Mouse (Mus musculus) urinary bladder, postnatal 25 days (tissue): Measurements from ENCODE around the gene Tenm3.

Experiments used
- DNase-seq: peaks from one replicate; pipeline ENCODE4 v3.0.0; 2022; ENCODE audit warnings: low spot score

Tenm3 gene

GRCm38 (mm10) chr8:48274566-48274965 lies 569.2 kb downstream of the Tenm3 start:
- no peak for DNase-seq

DNA sequence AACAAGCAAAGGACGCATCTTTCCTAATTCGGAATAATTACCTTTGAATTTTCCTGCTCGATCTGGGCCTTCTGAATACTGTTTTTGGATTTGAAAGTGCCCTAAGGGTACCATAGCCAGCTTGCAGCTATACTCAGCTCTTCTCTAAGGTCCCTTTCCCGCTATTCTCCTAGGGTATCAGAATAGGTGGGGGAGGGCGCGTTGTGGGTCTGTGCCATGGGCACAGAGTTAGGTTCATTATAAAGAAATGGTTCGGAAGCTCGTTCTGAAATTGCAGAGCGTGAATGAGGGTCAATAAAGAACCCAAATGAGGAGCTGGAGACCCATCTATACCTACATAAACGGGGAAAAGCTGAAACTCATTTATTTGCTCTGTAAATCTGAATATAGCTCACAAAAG lies 575.1 kb downstream of the Tenm3 start:
- no peak for DNase-seq

DNA sequence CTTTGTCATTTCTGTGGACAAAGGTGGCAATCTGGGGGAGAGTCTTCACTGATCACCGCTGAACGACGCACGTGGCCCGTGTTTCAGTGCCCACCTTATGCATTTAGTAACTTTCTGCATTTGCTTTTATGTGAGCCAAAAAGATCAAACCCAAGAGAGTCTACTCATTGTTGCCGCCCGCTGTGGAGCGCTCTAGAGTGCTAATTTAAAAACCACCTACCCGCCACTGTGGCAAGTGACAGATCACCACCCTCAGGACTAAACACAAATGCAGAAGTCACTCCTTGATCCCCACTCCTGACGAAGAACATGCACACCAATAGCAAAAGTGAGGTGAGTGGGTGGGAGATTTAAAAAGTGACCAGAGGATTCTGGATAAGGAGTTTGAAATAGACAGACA lies 583.5 kb downstream of the Tenm3 start:
- DNase-seq: no peak

GRCm38 (mm10) chr8:48259832-48260231 lies 583.9 kb downstream of the Tenm3 start:
- no peak for DNase-seq

- DNase-seq: no peak
Observed at GRCm38 (mm10) chr8:48243876-48244275, 599.9 kb downstream of the Tenm3 start.

DNA sequence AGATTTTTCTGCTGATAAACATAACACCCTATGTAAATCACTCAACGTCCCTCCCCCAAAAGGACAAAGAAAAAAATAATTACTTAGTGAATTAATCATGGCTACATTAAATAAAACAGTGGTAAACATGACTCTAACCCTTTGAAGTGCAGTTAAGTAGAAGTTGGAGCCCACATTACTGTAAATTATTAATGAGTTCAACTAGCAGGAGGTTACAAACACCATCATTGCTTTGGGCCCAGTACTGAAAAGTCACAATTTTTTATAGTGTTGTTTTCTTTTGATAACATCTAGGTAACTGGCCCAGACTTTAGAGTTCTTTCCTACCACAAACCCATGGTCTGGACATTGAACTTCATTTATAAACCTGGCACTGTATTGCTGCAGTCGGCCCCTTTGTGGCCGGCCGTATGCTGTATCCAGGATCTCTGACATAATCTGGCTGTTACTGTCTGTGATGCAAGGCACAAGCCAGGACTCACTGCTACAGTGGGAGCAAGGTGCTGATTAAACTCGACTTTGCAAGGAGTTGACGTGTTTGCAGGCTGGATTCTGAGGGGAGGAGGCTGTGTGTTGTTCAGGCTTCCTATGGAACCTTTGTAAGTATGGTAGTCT lies 602.7 kb downstream of the Tenm3 start:
- no peak for DNase-seq

- DNase-seq: no peak
Observed at GRCm38 (mm10) chr8:48236968-48237367, 606.8 kb downstream of the Tenm3 start.

DNA sequence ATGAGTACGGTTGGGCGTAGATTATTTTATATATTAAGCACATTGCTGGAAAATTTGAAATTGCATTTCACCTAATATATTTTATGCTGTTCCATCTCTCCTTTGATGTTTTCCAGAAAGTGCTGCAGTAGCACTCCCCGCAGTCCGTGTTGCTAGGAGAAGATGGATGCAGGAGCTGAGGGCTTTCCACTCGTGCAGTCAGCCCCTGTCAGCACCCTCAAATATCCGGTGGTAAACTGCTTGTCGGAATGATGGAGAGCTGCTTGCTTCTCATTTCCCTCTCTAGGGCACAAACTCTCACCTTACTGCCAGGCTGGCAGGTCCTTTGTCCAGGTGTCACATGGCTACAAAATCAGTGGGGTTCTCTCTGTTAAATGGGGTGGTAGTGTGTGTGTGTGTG lies 610.8 kb downstream of the Tenm3 start:
- DNase-seq: no peak

GRCm38 (mm10) chr8:48231882-48232281 lies 611.9 kb downstream of the Tenm3 start:
- no peak for DNase-seq

GRCm38 (mm10) chr8:48231389-48231788 lies 612.4 kb downstream of the Tenm3 start:
- no peak for DNase-seq

DNA sequence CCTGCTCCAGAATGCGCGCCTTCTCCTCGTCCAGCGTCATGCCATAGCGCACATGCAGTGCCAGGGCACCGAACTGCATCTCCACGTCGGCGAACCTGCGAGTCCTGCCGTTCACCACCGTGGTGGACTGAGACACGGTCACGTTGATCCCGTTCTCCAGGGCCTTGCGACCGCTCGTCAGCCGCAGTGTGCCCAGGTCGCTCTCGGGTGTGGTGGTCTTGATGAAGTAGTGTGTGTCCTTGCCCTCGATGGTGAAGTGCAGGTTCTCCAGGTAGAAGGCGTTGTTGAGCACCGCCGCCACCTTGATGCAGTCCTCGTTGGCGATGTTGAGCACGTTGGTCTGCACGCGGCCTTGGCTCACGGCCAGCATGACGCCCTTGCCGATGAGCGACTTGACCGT lies 615.1 kb downstream of the Tenm3 start:
- DNase-seq: no peak

GRCm38 (mm10) chr8:48224753-48225152 lies 619.0 kb downstream of the Tenm3 start:
- DNase-seq: no peak

DNA sequence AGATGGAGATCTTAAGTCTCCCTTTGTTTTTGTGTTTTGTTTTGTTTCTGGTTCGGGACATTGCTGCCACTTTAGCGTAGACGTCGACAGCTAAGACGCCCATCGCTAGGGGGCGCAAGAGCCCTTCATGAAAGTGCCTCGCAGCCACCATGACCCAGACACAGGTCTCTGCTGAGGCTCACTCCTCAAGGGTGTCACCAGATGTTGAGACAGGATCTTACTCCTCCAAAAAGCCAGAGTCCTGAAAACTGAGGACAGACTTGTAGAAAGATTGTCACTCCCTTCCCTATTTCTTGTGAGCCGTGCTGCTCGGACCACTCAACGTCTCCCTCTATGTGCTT lies 621.4 kb downstream of the Tenm3 start:
- peak; percentile 89 for DNase-seq

DNA sequence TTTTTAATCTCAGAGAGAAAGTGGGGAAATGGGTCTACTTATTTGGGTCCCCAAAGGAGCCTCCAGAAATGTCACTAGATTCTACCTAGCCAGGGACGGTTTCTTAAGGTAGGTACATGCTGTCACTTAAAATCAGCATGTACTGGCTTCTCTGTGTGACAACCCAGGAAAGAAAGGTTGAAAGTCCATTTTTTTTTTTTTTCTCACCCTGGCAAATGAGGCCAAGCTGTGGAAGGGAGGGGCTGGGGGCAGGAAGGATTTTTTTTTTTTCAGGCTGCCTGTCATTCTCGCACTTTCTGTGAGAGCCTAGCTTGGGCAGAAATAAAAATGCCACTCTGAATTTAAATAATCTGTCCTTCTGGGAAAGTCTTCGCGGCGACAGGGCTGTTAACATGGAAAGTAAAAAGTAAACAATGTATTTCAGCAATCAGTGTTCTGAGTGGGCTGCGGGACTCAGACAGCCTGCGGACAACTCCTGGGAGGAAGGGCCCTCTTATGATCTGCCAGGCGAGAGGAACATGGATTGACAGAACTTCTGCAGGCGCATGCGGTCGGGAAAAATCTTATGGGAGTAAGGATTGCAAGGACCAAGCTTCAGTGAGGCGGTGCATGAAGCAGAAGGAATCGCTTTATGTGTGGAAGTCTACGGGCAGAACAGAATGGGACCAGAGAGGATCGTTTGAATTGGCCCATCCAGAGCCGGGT lies 621.9 kb downstream of the Tenm3 start:
- no peak for DNase-seq

DNA sequence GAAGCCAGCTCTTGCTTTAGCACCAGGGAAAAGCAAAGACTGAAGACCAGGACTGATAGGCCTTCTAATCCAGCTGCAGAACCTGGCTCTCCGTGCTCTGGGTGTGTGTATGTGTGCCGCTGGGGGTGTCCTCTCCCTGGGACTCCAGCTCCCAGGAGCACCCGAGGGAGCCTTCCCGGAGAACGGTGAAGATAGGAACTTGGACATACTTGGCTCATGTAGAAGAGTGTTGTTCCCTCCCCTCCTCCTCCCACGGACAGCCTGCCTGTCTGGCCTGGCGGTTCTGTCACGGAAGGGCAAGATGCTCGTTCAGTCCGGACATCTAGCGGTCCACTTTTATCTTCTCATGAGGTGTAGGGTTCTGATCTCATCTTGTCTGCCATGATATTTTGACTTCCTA lies 622.4 kb downstream of the Tenm3 start:
- DNase-seq: no peak

DNA sequence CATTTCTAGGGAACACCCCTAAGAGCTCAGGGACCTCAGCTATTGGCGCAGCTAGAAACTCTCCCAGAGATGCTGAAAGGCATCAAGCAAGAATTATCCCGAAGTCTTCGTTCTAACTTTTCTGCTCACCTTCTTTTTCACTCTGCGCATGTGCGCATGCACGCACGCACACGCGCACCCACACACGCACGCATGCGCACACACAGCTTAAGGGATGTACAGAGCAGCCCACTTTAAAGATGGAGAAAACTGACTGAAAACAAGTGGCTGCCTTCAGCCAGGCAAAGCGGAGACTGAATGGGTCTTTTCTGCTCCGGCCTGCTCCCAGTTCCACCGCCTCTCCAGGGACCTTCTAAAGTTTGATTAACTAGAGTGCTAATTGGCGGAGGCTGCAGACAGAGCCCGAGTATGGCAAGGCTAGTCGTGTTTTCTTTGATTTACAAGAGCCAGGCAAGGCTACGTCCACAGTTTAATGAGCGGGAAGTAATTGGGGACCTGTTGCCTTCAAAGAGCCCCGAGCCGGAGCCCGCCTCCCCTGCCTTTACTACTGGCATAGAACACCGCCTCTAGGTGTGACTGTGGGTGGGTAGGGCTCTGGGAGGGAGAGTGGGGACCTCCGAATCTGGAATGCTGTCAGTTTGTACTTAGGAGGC lies 623.1 kb downstream of the Tenm3 start:
- DNase-seq: no peak

DNA sequence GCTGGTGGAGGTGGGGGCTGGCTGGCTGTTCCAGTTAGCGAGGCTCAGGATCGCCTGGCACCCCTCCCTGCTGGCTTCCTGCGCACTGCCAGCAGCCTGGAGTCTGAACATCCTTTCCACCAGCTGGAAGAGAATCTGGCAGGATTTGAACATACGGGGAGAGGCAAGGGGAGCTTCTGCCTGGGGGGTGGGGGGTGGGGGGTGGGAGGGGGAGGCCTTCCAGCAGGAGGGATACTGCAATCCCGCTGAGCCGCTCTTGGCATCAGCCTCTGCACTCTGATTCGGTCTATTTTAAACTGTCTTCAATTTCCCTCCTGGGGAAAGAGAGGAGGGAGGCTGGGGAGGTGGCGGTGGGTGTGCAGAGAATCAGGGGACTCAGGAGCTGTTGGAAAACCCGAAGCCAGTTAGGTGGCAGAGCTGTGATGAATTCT lies 628.7 kb downstream of the Tenm3 start:
- no peak for DNase-seq

DNA sequence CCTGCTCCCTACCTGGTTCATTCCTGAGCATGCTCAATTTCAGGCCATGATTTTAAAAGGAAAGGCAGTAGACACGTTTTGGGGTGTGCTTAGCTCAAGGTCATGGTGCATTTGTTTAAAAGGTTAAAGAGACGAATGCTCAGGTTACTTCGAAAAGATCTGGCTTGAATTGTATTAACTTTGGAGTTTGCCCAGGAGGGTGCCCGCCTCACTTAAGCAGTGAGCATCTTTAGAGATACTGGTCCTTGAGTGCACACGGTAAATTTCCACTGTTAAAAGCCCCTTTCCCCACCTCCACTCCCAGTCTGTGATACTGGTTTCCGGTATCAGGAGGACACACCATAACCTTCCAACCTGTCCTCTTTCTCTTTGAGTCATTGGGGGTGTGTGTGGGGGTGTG lies 629.4 kb downstream of the Tenm3 start:
- DNase-seq: no peak

- DNase-seq: no peak
Observed at GRCm38 (mm10) chr8:48211931-48212330, 631.8 kb downstream of the Tenm3 start.

DNA sequence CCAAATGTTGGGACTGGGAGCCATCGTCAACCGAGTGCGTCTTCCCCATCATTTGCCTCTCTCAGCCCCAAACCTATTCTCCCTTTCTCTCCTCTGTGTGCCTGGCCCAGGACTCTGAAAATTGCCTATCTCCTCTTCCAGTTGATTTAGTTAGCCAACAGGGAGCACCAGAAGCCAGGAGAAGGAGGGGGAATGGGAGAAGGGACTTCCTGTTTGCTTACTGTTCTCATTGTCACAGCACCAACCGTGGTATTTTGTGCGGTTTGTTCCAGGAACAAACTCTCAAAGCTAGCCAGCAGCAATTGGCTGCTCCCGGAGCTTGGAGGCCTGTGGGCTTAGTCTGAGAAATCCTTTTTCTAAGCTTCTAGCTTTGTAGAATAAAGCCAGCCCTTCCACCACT lies 636.2 kb downstream of the Tenm3 start:
- DNase-seq: no peak

- DNase-seq: no peak
Observed at GRCm38 (mm10) chr8:48206922-48207321, 636.8 kb downstream of the Tenm3 start.

DNA sequence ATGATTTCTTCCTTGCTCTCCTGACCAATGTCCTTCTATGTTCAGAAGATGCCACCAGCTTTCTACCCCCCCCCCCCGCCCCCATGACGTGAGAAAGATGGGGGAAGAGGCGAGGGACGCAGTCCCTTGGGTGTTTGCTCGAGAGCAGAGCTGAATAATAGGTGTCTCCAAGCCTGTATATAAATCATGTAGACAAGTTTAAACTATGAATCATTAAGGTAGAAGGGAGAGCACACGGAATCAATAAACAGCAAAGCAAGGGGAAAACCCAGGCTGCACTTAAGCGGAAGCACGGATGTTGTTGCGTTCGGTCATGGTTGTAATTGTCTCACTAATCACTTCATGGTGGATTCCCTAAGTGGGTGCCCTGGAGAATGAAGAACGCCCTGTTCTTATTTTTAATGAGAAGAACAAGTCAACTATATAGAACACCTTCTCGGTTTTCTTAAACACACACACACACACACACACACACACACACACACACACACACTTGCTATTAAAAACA lies 638.9 kb downstream of the Tenm3 start:
- DNase-seq: no peak

GRCm38 (mm10) chr8:48204114-48204837 lies 639.5 kb downstream of the Tenm3 start:
- DNase-seq: no peak
